Mouse (Mus musculus) limb, embryonic 15.5 days (tissue): ENCODE data around the gene Calcb. TPM values are rescaled to one million over a fixed set of nuclear protein-coding genes. Genes with fewer than 3 reads are reported as not detected.
A peak's percentile ranks its signal among the peaks of the same experiment; 100 is the strongest.

ENCODE experiments used
- ATAC-seq: fragments of 200-750 bp; cut with Nextera tagmentation; 2 replicates; pipeline ENCODE4 v1.8.0; 2017; ENCODE audit warnings: low read depth, moderate TSS enrichment; ENCODE audit not compliant: insufficient number of reproducible peaks, low FRiP score, low TSS enrichment
- H3K27ac ChIP-seq: fragments of 300-500 bp; sonication (generic); 2 replicates; pipeline ENCODE4 v1.5.1; 2015; ENCODE audit warnings: moderate library complexity, mild to moderate bottlenecking, inconsistent platforms
- H3K27me3 ChIP-seq: fragments of 300-500 bp; sonication (generic); 2 replicates; pipeline ENCODE4 v1.6.1; 2015; ENCODE audit warnings: inconsistent platforms
- H3K36me3 ChIP-seq: fragments of 300-500 bp; sonication (generic); 2 replicates; pipeline ENCODE4 v1.6.1; 2015; ENCODE audit warnings: inconsistent platforms
- H3K4me1 ChIP-seq: fragments of 300-500 bp; sonication (generic); 2 replicates; pipeline ENCODE4 v1.6.1; 2015; ENCODE audit warnings: inconsistent platforms
- H3K4me2 ChIP-seq: fragments of 300-500 bp; sonication (generic); 2 replicates; pipeline ENCODE4 v1.6.1; 2015; ENCODE audit warnings: mild to moderate bottlenecking, inconsistent platforms
- H3K4me3 ChIP-seq: fragments of 300-500 bp; sonication (generic); 2 replicates; pipeline ENCODE4 v1.5.1; 2015; ENCODE audit warnings: mild to moderate bottlenecking, inconsistent platforms
- H3K9ac ChIP-seq: fragments of 300-500 bp; sonication (generic); 2 replicates; pipeline ENCODE4 v1.6.1; 2015; ENCODE audit warnings: inconsistent platforms
- H3K9me3 ChIP-seq: fragments of 300-500 bp; sonication (generic); 2 replicates; pipeline ENCODE4 v1.6.1; 2016; ENCODE audit warnings: inconsistent platforms
- WGBS: fragments of 180-500 bp; shearing (Covaris S2); methylation state at CpG from one replicate; pipeline ENCODE4 v1.1.7; 2015; 5-methylcytosine and 5-hydroxymethylcytosine counted together
- polyA plus RNA-seq: library from polyadenylated mRNA; unstranded; fragments of >200 nt; fragmentation: Nextera tagmentation; extraction: Ambion mirVana; gene quantifications from 2 replicates; pipeline ENCODE4 v1.2.1, GENCODE M21; 2015

Gene Calcb
- polyA plus RNA-seq, 1 experiment from 2014 or later, result 0.46 TPM

- Histone ChIP-seq H3K4me1 (no peaks in the 10 kb centered on the region), H3K27me3 (no peaks in the 10 kb centered on the region)
- 84% methylated on average over 5 of the region's 5 CpGs for WGBS
Observed at GRCm38 (mm10) chr7:114736256-114736655, 17.8 kb downstream of the Calcb start.

DNA sequence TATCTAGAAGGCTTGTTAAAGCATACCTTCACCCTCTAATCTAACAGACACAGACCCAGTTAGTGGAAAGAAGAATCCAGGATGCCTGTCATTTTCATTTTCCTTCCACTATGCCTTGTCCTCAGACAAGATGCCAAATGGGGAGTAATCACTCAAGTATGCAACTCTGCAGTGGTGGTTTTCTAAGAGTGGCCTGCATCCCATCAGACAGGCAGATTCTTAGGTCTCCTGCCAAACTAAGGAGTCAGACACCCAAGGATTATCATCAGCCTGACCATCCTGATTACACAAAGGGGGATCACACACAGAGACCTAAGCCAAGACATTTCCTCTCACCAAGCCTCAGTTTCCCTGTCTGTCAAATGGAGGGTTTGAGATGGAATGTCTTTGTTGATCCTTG, 19.7 kb downstream of the Calcb start:
- H3K27me3 ChIP-seq, result no peaks in the 10 kb centered on the region
- H3K4me3 ChIP-seq, result no peak overlapping the region
- H3K4me1 ChIP-seq, result peaks cover 5% of the 10 kb centered on the region
- H3K27ac ChIP-seq, result no peak overlapping the region
- no peaks in the 10 kb centered on the region for H3K9me3 ChIP-seq
- H3K9ac ChIP-seq, result no peak overlapping the region
- no peak for ATAC-seq
- no peaks in the 10 kb centered on the region for H3K36me3 ChIP-seq
- no peak overlapping the region for H3K4me2 ChIP-seq

More at GRCm38 (mm10) chr7:114736256-114736655, 17.8 kb downstream of the Calcb start:
- no peak for ATAC-seq
- Histone ChIP-seq H3K9me3 (no peaks in the 10 kb centered on the region), H3K27ac (no peak overlapping the region), H3K36me3 (no peaks in the 10 kb centered on the region), H3K4me2 (no peak overlapping the region), H3K9ac (no peak overlapping the region), H3K4me3 (no peak overlapping the region)

DNA sequence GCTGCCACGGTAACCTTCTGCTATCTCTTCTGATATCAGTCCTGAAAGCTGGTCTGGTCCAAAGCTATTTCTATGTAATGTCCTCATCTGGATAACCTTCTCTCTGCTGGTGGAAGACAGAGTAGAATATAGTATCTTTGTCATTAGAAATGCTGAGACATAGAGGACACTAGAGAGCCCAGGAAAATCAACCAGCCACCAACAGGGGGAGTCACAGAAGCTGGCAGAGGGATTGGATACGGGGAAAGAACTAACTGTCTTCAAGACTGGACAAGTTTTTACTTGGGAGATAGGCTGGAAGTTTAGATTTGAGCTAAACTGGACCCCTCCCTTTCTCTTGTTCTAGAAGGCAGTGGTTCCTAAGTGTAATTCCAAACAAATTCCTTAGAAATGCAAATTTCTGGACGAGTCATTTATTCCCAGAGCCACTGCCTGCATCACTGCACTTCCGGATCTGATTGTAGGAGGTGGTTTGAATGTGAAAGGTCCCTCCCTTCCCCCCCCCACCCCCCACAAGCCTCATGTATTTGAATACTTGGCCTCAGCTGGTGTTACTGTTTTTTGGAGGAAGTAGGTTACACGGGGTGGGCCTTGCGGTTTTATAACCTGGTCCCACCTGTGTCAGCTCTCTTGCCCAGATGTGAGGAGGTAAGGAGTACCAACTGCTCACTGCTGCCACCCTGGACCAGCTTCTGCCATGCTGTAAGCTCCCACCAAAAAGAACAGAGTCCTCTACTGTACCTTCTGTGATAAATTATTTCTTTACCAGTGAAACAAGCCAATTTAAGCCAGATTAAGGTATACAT, 22.1 kb downstream of the Calcb start:
- H3K36me3 ChIP-seq, result no peaks in the 10 kb centered on the region
- no peaks in the 10 kb centered on the region for H3K9me3 ChIP-seq
- H3K4me3 ChIP-seq, result no peak overlapping the region
- H3K9ac ChIP-seq, result no peak overlapping the region
- H3K27me3 ChIP-seq, result peaks cover 3% of the 10 kb centered on the region; the same call in 1 of the 2 replicates
- H3K27ac ChIP-seq, result no peak overlapping the region
- no peak overlapping the region for H3K4me2 ChIP-seq
- WGBS, result 54% methylated on average over 6 of the region's 6 CpGs
- peaks cover 22% of the 10 kb centered on the region for H3K4me1 ChIP-seq
- no peak for ATAC-seq

DNA sequence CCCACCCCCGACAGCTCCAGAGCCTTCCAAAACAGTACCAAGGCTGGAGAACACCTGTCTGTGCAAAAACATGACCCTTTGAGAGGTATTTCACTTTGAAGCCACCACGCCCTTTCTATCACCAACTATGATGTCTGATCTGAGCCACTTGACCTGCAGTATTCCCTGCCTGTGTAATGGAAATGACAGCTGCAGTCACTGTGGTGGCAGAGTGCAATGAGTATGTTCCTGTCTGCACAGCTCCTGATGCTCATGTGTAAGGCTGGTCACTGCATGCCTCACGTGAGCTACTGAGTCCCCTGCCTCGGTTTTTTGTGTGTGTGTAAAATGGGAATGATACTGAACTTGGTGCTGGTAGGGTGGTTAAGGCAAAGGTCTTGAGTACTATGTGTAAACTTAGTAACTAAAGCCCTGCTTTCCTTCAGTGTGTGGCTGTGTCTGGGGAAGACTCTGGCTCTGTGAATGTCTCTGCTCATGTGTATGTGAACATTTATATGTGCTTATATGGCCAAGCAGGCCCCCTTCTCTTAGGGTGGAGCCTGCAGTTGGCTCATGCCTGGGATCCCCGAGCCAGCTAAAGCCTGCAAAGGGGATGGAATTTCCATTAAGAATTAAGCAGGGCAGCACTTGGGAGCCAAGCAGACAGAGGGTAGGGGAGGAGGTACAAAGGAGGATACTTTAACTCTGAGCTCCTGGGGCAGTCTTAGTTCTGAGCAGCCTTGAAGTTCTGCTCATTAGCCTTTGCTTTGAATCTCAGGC, 24.8 kb downstream of the Calcb start, which contains the start of gene Insc:
Insc (plus strand) TSS at position 673 of the 759 bp plus-strand sequence.
- ATAC-seq, result peak; percentile 64; the same call in 1 of the 2 replicates

GRCm38 (mm10) chr7:114744639-114745245, 26.3 kb downstream of the Calcb start:
- no peaks in the 10 kb centered on the region for H3K9me3 ChIP-seq
- no peak overlapping the region for H3K4me3 ChIP-seq
- ATAC-seq, result no peak
- peak overlapping the region; percentile 54; the same call in 1 of the 2 replicates for H3K27ac ChIP-seq
- no peak overlapping the region for H3K9ac ChIP-seq
- WGBS, result 41% methylated on average over 3 of the region's 3 CpGs
- peaks cover 10% of the 10 kb centered on the region; the same call in 1 of the 2 replicates for H3K27me3 ChIP-seq
- peak overlapping the region; percentile 74 for H3K4me2 ChIP-seq
- no peaks in the 10 kb centered on the region for H3K36me3 ChIP-seq
- H3K4me1 ChIP-seq, result peaks cover 25% of the 10 kb centered on the region

More for the DNA sequence above, 24.8 kb downstream of the Calcb start, which contains the start of gene Insc:
- 55% methylated on average over 5 of the region's 5 CpGs for WGBS
- no peak within 1 kb of the TSS for H3K4me2 ChIP-seq
- H3K36me3 ChIP-seq, result no peaks in the 10 kb centered on the region
- no peaks in the 10 kb centered on the region for H3K9me3 ChIP-seq
- H3K9ac ChIP-seq, result no peak within 1 kb of the TSS
- no peak within 1 kb of the TSS for H3K4me3 ChIP-seq
- H3K27ac ChIP-seq, result peak within 1 kb of the TSS; percentile 57
- peaks cover 25% of the 10 kb centered on the region for H3K4me1 ChIP-seq
- peaks cover 10% of the 10 kb centered on the region; the same call in 1 of the 2 replicates for H3K27me3 ChIP-seq

DNA sequence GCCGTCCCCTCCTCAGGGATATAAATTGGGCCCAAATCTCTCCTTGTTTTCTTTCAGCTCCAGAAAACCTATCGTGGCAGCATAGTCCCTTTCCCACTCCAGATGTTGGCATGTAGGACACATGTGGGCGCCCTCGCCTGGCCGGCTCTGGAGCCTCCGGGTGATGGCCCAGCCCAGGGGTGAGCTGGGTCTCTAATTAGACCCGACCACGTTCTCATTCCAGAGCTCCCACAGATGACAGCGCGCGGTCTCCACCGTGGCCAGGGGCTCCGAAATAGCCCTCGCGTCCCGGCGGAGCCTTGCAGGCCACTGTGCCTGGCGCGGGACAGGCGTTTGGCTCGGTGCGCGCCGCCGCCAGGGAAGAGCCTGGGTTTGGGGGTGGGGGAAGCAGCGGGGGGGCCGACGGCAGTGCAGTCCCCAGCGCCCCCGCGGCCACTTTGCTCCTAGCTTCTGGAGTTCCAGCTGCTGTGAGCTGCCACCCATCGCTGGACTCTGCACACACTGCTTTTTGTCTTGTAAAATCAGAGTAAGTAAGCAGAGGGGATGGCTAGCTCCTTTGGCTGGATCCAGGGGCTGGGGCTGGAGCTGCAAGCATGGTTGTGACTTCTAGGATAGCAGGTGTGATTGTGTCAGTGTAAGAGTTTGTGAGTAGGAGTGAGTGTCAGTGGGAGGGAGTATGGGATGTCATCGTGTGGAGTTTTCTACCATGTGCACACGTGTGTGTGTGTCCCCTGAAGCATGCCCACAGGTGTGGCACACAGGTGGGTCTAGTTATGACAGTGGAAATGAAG, 27.2 kb downstream of the Calcb start:
- Histone ChIP-seq H3K9me3 (no peaks in the 10 kb centered on the region), H3K36me3 (no peaks in the 10 kb centered on the region), H3K9ac (peak overlapping the region; percentile 33; the same call in 1 of the 2 replicates), H3K27me3 (peaks cover 10% of the 10 kb centered on the region; the same call in 1 of the 2 replicates), H3K27ac (peak overlapping the region; percentile 54; the same call in 1 of the 2 replicates), H3K4me3 (peak overlapping the region; percentile 36), H3K4me2 (peak overlapping the region; percentile 74), H3K4me1 (peaks cover 25% of the 10 kb centered on the region)
- ATAC-seq, result no peak
- WGBS, result 3% methylated on average over 30 of the region's 34 CpGs

- H3K27me3 ChIP-seq, result peaks cover 10% of the 10 kb centered on the region; the same call in 1 of the 2 replicates
- no peaks in the 10 kb centered on the region for H3K9me3 ChIP-seq
- 70% methylated on average over 3 of the region's 3 CpGs for WGBS
- H3K9ac ChIP-seq, result no peak overlapping the region
- no peaks in the 10 kb centered on the region for H3K36me3 ChIP-seq
- no peak overlapping the region for H3K4me3 ChIP-seq
- H3K4me1 ChIP-seq, result peaks cover 25% of the 10 kb centered on the region
- ATAC-seq, result peak; percentile 36; the same call in 1 of the 2 replicates
- no peak overlapping the region for H3K4me2 ChIP-seq
- H3K27ac ChIP-seq, result no peak overlapping the region
Observed at GRCm38 (mm10) chr7:114747596-114747995, 29.2 kb downstream of the Calcb start.

- no peak overlapping the region for H3K27ac ChIP-seq
- no peak overlapping the region for H3K4me2 ChIP-seq
- no peaks in the 10 kb centered on the region for H3K9me3 ChIP-seq
- ATAC-seq, result no peak
- peaks cover 10% of the 10 kb centered on the region; the same call in 1 of the 2 replicates for H3K27me3 ChIP-seq
- peaks cover 20% of the 10 kb centered on the region for H3K4me1 ChIP-seq
- 66% methylated on average over 4 of the region's 4 CpGs for WGBS
- no peaks in the 10 kb centered on the region for H3K36me3 ChIP-seq
- no peak overlapping the region for H3K4me3 ChIP-seq
- H3K9ac ChIP-seq, result no peak overlapping the region
Observed at GRCm38 (mm10) chr7:114748239-114748638, 29.8 kb downstream of the Calcb start.

DNA sequence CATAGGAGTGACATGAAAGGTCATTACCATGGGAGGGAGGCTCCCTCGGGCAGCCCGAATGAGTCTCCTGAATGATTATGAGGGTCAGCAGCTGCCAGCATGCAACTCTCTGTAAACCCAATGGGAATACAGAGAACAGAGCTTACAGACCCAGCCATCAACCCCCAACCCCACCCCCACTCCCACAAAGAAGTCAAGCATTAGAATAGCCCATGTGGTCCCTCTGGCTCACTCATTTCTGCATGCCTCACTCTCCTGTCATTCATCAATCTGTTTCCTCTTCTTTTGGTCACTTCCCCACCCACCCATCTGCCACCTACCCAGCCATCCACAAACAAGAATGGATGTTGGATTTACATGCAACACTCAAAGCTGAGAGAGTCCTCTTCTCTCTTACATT, 35.0 kb downstream of the Calcb start:
- Histone ChIP-seq H3K9me3 (no peaks in the 10 kb centered on the region), H3K4me1 (no peaks in the 10 kb centered on the region), H3K36me3 (no peaks in the 10 kb centered on the region), H3K27ac (no peak overlapping the region), H3K4me2 (no peak overlapping the region), H3K27me3 (no peaks in the 10 kb centered on the region), H3K9ac (no peak overlapping the region), H3K4me3 (no peak overlapping the region)
- ATAC-seq, result no peak
- WGBS, result 77% methylated on average over 2 of the region's 2 CpGs

- no peak overlapping the region for H3K9ac ChIP-seq
- H3K9me3 ChIP-seq, result no peaks in the 10 kb centered on the region
- H3K36me3 ChIP-seq, result no peaks in the 10 kb centered on the region
- H3K4me1 ChIP-seq, result no peaks in the 10 kb centered on the region
- H3K4me3 ChIP-seq, result no peak overlapping the region
- no peak overlapping the region for H3K27ac ChIP-seq
- no peaks in the 10 kb centered on the region for H3K27me3 ChIP-seq
- 67% methylated on average over 1 of the region's 1 CpGs for WGBS
- H3K4me2 ChIP-seq, result no peak overlapping the region
- ATAC-seq, result no peak
Observed at GRCm38 (mm10) chr7:114754196-114754595, 35.8 kb downstream of the Calcb start.

DNA sequence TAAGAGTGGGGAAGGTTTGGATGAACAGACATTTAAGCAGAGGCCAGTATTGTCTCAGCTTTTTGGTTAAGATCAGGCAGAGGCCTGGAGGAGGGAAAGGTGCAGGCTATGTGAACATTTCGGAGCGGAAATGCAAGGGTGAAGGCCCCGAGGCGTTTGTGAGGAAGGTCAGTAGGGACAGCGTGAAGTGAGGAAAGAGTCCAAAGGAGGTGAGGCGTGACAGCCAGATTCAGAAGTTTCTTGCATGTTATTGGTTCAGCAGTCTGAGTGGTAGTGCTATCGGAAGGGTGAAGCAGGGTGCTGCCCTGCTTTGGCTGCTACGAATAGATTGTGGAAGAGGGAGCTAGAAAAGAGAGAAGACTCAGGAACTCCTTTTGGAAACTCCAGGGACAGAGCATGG, 36.2 kb downstream of the Calcb start:
- 85% methylated on average over 8 of the region's 8 CpGs for WGBS
- H3K27me3 ChIP-seq, result no peaks in the 10 kb centered on the region
- no peaks in the 10 kb centered on the region for H3K4me1 ChIP-seq
- H3K4me2 ChIP-seq, result no peak overlapping the region
- H3K27ac ChIP-seq, result no peak overlapping the region
- no peaks in the 10 kb centered on the region for H3K9me3 ChIP-seq
- H3K36me3 ChIP-seq, result no peaks in the 10 kb centered on the region
- H3K4me3 ChIP-seq, result no peak overlapping the region
- ATAC-seq, result no peak
- H3K9ac ChIP-seq, result no peak overlapping the region
